Mouse (Mus musculus): ENCODE measurements around the gene Tpm1.
A peak's percentile ranks its signal among the peaks of the same experiment; 100 is the strongest.

Gene Tpm1

DNA sequence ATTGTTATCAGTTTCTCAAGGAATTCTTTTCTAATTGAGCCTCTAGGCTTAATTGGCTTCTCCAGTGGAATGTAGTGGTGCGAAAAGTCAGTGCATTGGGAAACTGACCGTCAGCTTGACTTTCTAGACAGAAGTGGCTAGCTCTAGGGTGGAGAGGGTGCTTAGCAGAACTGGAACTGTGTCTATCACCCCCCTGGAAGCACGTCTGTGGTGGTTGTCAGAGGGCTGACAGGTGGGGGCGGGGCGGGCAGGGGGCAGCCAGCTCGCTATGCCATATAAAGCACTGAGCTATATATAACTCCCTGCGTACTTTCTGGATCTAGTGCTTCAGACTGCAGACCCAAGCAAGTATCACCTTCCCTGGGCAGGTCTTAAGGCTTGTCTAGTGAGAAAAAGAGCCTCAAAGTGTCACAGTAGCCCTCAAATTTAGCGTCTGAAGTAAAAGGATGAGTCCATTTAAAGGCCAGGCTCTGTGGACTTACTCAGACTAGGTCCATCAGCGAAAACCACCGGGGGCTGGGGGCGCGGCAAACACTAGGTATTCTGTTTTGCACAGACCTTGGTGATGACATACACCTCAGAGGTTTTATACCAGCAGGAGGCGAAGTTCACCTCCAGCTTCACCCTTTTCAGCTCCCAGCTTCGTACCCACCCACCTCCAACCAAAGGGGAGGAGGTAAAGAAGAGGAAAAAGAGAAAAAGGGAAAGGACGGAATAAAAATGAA, 2.2 kb downstream of the Tpm1 start:
- DNase-seq (ENCODE audit: low spot score): no peak

GRCm38 (mm10) chr9:67045966-67046602, 3.1 kb downstream of the Tpm1 start:
- DNase-seq (ENCODE audit: low spot score): no peak

GRCm38 (mm10) chr9:67045306-67045675, 3.9 kb downstream of the Tpm1 start:
- no peak for DNase-seq (ENCODE audit: low spot score)

DNA sequence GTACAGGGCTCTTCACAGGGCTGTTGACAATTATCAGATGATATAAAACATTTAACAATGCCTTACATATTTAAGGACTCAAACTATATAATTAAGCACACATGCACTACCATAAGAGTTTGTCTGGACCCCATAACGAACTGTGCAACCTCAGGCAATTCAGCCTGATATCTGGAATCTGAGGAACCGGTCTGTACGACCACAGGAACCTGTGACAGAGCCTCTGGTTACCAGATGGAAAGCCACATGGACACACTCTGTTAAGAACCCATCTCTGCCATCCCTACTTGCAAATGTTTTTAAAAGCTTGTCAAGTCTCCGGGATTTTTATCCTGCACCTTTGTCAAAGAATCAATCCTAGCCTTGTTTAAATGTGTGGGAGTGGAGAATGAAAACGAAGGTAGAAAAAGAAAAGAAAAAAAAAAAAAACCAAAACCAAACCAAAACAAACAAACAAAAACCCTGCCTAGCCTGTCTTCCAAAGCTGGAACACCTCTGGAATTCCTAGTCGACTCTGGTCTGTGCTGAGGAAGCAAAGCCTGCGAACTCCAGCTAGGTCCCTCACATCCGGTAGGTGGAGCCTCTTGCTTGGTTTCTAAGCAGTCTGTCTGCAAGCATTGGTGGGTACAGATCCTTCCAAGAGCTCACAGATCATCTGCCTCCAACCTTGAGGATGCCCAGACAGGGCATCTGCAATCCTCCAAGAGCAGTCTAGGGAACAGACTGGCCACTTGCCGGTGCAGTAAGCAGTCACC, 4.5 kb downstream of the Tpm1 start:
- DNase-seq (ENCODE audit: low spot score): peak; percentile 39

DNA sequence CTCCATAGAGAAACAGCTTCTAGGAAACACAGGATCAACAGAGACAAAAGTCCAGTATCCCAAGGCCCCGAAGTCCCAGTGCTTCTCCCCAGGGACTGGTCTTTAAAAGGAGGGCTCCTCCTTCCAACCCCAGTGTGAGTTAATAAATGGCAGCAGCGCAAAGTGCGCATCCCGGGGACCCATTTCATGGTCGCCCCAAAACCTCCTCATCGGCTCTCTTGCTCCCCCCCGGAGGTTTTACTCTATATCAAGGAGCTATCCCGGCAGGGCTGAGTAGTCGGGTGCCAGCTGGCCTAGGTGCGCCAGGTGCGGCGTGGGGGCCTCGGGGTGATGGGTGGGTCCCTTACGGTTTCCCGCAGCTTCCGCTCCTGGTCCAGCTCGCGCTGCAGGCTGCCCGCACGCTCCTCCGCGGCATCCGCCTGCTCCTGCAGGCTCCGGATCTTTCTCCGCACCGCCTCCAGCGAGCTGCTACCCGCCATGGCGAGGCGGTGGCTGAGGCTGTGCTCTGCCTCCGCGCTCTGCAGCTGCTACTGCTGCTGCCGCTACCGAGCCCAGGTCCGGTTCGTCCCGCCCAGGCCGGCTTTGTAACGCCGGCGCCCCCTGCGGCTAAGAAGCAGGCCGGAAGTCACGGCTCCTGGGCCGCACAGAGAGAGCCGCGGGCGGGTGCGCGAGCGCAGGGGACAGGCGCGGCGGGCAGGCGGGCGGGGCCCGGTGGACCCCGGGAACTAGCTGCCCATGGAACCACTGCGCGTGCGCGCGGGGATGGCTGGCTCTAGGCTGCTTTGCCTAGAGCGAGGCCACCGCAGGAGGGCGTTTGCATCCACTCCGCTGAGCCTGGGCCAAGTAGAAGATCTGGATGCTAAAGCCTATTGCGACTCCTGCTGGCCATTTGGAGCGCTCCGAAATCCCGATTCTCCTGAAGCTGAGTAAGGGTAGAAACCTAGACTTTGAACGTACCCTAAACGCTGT, 5.7 kb downstream of the Tpm1 start:
- peak; percentile 98 for DNase-seq (ENCODE audit: low spot score)

DNA sequence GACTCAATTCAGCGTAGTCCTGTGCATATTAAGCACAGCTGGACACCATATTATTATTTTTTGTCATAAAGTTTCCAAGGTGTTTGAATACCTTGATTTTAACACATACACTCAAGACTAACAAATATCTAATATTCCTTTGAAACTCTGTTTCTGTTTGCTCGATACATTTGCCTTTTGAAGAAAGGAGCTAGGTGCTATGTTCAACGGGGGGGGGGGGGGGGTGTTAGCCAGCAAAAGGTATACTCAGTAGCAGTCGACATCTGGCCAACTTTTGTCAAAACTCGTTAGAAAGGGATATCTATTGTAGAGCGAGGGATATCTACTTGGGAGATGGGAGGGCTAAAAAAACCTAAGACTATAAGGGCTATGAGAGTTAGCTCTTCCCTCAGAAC, 6.4 kb downstream of the Tpm1 start:
- no peak for DNase-seq (ENCODE audit: low spot score)

DNA sequence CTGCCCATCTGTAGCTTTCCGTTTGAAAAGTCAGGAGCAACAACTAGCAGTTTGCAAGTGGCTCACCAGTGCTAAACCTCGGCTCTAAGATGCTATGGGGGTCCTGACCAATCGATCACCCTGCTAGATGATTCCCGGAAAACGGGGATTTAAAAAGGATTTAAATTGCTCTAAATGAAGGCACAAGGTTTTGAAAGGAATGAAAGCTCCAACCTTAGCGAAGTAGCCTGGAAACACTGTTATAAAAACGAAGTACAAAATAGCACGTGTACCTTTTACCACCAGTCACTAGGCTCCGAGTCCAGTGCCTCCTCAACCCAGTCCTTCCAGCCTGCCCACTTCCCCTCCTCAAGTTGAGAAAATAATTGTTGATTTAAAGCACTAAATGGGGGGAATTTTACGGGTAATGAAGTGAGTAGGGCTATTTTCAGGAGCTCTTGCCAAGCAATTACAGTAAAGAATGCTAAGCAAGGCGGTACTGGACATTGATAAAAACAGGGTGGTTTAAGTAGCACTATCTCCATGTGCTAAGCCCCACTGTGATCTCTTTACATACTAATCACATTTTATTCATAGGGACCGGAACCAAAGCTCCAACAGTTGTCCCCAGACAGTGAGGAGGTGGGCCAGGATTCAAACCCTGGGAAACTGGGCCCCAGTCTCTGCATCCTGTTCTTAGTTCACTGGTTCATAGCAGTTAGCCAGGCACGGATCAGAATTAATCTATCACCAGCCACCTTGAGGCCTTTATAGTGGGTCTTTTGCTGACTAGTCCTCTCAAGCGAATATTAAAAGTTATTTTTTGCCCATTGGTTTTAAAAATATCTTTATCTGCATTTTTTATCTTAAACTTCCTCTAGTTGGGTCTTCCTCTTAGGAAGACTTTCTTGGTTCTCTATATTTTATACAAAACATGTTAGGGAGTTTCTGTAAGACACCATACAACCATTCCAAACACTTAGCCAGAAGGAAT, 7.1 kb downstream of the Tpm1 start:
- DNase-seq (ENCODE audit: low spot score): no peak

DNA sequence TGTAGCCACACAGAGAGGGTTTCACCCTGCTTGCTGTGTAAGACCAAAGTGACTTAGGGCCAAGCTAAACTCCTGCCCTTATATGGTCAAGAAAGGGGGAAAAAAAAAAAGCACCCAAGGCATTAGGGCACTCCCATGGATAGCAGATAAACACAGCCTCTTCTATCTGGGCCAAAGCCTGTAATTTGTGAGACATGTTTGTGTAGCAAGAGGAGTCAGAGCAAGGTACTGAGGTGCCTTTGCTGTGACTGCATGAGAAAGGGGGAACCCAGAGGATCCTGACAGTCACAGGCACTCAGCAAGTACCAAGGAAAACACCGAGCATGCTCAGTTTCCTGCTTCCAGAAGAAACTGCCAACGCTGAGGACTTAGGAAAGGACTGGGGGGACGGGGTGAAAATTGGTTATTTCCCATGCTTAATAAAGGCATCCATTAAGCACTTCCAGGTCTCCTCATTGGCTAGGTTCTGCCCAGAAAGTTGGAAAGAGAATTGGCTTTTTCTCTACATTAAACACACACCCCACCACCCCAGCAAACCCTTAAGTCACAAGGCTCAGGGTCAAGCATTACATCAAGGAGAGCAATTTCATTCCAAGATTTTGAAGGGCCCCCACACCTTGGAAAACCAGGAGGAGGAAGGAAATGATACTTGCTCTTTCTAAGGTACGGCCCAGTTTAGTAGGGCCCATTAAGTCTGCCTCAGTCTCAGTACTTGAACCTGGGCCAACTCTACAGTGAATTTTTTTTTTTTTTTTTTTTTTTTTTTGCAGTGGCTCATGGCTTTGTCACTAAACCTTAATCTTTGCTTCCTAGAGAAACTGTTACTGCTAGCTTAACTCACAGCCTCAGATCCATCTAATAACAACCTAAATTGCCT, 8.0 kb downstream of the Tpm1 start:
- DNase-seq (ENCODE audit: low spot score): no peak

DNA sequence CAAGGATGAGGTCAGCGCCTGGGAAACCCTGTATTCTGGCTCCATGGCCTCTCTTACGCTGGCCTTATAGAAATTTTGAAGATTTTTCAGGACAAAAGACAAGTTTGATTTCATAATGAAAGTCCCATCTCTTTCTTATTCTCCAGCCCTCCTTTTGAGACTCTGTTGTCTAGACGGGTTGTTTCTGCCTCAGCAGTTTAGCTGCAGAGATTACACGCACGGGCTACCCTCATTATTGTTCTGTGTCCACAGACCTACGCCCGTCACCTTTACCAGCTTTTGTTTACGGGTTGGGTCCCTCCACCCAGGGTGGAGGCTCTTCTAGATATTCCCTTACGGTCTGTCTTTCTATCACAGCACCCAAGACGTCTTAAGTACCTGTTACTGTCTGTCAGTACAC, 9.3 kb downstream of the Tpm1 start:
- DNase-seq (ENCODE audit: low spot score): no peak

DNA sequence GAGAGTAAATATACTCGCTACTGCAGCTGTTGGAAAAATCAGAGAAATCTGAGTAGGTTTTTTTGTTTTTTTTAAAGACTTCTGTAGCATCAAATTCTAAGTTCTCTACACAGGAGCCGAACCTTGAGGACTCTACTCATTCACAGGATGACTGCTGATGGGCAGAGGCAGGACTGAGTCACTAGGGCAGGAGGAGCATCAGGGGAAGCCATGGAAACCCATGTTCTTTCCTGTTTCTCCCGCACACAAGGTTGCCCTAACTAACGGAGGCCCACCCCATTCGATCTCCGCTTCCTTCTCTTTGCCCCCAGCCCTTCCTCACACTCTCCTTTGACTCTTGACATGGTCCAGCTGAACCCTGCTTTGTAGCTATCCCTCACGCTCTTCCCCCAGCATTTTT, 10.5 kb downstream of the Tpm1 start:
- DNase-seq (ENCODE audit: low spot score): no peak

GRCm38 (mm10) chr9:67037666-67038065, 11.5 kb downstream of the Tpm1 start:
- no peak for DNase-seq (ENCODE audit: low spot score)

DNA sequence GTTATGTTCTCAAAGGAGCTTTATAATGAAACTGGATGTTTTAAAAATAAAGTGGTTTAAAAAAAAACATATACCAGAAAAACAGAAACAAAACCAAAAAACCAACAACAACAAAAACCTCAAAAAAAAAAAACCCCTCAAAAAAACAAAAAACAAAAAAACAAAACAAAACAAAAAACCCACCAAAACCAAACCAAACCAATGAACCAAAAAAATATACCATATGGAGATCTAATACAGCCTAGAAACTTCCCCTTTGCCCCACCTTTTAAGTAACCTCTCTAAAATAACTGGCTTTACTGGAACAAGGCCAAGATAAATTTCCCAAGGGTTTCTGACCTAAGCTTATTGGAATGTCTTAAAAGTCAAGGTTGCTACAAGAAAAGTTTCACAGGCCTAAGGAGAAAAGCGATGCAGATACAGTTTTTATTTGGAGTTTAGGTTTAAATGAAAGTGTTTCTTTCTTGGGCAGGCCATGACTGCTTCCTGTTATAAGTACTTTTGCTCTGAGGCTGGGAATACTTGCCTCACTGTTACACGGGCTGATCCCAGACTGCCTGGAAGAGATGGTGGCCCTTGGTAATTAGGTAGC, 12.6 kb downstream of the Tpm1 start:
- DNase-seq (ENCODE audit: low spot score): no peak

DNA sequence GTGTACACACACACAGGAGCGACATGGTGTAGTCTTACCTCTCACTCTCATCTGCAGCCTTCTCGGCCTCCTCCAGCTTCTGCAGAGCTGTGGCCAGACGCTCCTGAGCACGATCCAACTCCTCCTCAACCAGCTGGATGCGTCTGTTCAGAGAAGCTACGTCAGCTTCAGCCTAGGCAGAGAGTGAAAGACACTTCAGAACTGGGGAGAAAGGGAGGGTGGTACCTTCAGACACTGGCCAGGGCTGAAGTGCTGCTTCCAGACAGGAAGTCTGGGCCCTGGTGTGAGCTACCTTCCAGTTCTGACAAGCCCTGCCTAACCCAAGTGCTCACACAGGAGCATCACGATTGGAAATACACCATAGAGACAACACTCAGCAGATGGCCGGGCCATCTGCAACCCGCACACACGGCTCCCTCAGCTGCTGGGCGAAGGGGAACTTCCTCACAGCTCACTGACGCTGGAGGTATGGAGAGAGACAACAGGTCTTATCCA, 13.2 kb downstream of the Tpm1 start:
- no peak for DNase-seq (ENCODE audit: low spot score)

DNA sequence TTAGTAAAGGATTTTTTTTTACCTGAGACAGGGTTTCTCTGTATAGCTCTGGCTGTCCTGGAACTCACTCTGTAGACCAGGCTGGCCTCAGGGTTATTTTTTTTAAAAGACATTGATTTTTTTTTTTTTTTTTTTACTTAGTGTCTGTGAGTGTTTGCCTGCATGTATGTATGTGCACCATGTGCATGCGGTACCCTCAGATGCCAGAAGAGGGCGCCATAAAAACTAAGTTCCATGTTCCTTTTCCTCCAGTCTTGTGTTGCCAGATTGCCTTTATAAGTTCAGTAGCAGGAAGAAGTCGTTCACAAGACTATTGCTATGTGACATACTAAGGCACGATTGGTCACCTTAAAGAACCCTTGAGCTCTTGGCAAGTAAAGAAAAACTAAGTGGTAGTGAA, 14.5 kb downstream of the Tpm1 start:
- no peak for DNase-seq (ENCODE audit: low spot score)

DNA sequence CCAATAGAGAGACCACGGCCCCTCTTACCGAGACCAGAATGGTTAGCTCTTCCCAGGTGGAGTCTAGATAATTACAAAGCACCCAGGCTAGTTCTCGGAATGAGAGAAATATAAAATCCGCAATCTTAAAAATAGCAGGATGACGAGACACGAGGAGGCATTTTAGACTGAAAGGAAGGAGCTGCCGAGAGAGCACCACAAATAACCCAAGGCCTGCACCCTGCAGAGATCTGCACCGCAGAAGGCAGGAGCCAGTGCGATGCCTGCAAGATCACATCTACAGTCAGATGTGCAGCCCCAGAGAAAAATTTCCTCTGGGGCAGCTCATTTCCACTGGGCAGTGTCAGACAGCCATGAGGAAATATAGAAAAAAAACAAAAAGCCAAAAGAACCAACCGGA, 16.2 kb downstream of the Tpm1 start:
- DNase-seq (ENCODE audit: low spot score): no peak

DNA sequence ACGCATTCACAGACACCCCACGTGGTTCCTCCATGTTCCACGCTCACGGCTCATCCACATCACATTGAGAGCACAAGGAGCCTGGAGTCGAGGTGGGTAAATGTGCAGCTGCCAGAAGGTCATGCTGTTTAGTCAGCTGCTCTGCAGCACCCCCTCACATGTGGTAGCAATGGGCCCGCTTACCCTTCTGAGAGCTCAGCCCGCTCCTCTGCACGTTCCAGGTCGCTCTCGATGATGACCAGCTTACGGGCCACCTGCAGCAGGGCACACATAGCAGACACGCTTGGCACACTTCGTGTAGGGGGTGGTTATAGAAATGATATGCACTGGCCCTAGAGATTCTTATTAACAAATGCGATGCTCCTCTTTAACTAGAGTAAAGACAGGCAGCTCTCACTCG, 16.6 kb downstream of the Tpm1 start:
- DNase-seq (ENCODE audit: low spot score): no peak

DNA sequence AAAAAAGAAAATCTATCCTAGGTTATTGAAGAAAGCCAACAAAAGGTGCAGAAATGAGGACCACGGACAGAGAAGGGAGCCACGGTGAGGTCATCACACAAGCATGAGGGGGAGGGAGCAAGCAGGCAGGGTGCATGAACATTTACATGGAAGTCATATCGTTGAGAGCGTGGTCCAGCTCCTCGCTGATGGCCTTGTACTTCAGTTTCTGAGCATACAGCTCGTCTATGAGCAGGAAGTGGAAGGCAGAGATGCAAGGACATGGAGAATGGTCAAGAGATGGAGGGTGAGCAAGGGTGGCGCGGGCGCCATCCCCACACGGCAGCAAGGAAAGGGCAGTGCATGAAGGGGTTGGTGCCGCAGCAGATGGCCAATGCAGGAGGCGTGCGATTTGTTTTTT, 19.7 kb downstream of the Tpm1 start:
- no peak for DNase-seq (ENCODE audit: low spot score)

DNA sequence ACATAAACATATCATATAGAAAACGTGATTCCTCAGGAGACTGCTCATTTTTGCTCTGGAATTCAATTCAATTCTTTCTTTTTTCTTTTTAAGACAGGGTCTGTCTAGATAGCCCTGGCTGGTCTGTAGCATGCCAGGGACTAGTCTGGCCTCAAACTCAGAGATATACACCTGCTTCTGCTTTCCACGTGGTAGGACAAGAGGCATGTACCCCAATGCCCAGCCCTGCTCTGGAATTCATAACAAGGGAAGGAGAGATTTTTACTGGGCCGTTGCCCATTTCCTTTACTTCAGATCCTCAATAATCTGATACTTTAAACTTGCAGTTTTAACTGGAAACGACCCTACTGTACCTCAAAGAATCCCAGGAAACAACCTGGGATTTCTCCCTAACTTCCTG, 20.3 kb downstream of the Tpm1 start:
- no peak for DNase-seq (ENCODE audit: low spot score)

DNA sequence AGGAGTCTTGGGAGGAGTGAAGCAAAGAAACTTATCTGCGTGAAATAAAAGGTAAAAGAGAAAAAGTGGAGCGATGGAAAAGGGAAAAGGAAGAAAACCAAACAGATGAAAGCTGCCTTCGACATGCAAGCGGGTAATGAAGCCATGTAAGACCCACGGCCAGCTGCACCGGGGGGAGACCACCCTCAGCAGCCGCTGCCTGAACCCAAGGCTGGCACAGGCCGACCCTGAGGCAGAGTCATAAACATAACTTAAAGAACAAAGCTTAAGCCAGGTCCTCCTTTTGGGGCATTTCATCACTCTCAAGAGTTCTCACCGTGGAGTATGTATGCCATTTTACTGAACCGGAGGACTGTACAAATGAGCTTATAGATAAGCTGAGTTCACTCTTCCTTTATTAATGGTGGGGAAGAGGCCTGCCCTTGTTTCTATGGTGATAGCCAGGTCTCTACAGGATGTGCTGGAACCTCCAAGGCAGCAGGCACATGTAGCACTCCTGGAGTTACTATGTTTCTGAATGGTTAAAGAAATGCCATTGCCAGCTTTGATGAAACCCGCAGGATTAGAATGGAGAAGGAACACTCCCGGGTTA, 21.0 kb downstream of the Tpm1 start:
- DNase-seq (ENCODE audit: low spot score): no peak
